Mouse (Mus musculus) limb, embryonic 11.5 days (tissue): Measurements from ENCODE around the gene Fkbp4. TPM values are rescaled to one million over a fixed set of nuclear protein-coding genes. Genes with fewer than 3 reads are reported as not detected.

Source experiments
- ATAC-seq: fragments of 200-750 bp; cut with Nextera tagmentation; 2 replicates; pipeline ENCODE4 v1.8.0; 2017; ENCODE audit warnings: low read depth; ENCODE audit not compliant: insufficient number of reproducible peaks, low FRiP score, low TSS enrichment
- DNase-seq: peaks from one replicate; pipeline ENCODE4 v3.0.0-alpha.2; 2015; ENCODE audit warnings: low spot score
- H3K27ac ChIP-seq: fragments of 300-500 bp; sonication (generic); replicated peaks from 2 replicates; pipeline ENCODE4 v1.5.1; 2014; ENCODE audit warnings: low read depth, mild to moderate bottlenecking, low read length
- H3K27me3 ChIP-seq: fragments of 300-500 bp; sonication (generic); 2 replicates; pipeline ENCODE4 v1.6.1; 2014; ENCODE audit warnings: mild to moderate bottlenecking, low read length, mixed read lengths; ENCODE audit not compliant: control insufficient read depth, insufficient read depth
- H3K36me3 ChIP-seq: fragments of 300-500 bp; sonication (generic); 2 replicates; pipeline ENCODE4 v1.6.1; 2014; ENCODE audit warnings: mild to moderate bottlenecking, low read length, moderate library complexity, mixed read lengths; ENCODE audit not compliant: control insufficient read depth, insufficient read depth
- H3K4me1 ChIP-seq: fragments of 300-500 bp; sonication (generic); 2 replicates; pipeline ENCODE4 v1.6.1; 2014; ENCODE audit warnings: low read length, mixed read lengths; ENCODE audit not compliant: control insufficient read depth, insufficient read depth
- H3K4me2 ChIP-seq: fragments of 300-500 bp; sonication (generic); 2 replicates; pipeline ENCODE4 v1.6.1; 2014; ENCODE audit warnings: low read depth, mild to moderate bottlenecking, moderate library complexity; ENCODE audit not compliant: severe bottlenecking
- H3K4me3 ChIP-seq: fragments of 300-500 bp; sonication (generic); 2 replicates; pipeline ENCODE4 v1.5.1; 2014; ENCODE audit warnings: low read depth, low read length
- H3K9ac ChIP-seq: fragments of 300-500 bp; sonication (generic); 2 replicates; pipeline ENCODE4 v1.6.1; 2014; ENCODE audit warnings: mild to moderate bottlenecking, low read length
- H3K9me3 ChIP-seq: fragments of 300-500 bp; sonication (generic); 2 replicates; pipeline ENCODE4 v1.6.1; 2016; ENCODE audit warnings: low read length; ENCODE audit not compliant: control insufficient read depth
- WGBS: fragments of 180-500 bp; shearing (Covaris S2); extraction: QIAGEN DNeasy Blood & Tissue Kit; methylation state at CpG from one replicate; pipeline ENCODE4 v1.1.7; 2014; 5-methylcytosine and 5-hydroxymethylcytosine counted together
- polyA plus RNA-seq: library from polyadenylated mRNA; unstranded; fragments of >200 nt; fragmentation: Nextera tagmentation; extraction: Ambion mirVana; gene quantifications from 2 replicates; pipeline ENCODE4 v1.2.1, GENCODE M21; 2014

Fkbp4 gene
- polyA plus RNA-seq, 1 experiment from 2014 or later, result 671 TPM

- ATAC-seq (no peak), DNase-seq (no peak)
- Histone ChIP-seq H3K4me1 (0 out of 2 replicates have a peak, but pooled peaks cover 4% of the 10 kb centered on the region), H3K9me3 (no peaks in the 10 kb centered on the region), H3K9ac (no peak overlapping the region), H3K27me3 (no peaks in the 10 kb centered on the region), H3K36me3 (no peaks in the 10 kb centered on the region), H3K4me3 (no peak overlapping the region), H3K4me2 (no peak overlapping the region), H3K27ac (no peak overlapping the region)
- 86% methylated on average over 2 of the region's 2 CpGs for WGBS
Measured at GRCm38 (mm10) chr6:128421036-128421435, 17.4 kb downstream of the Fkbp4 start.

DNA sequence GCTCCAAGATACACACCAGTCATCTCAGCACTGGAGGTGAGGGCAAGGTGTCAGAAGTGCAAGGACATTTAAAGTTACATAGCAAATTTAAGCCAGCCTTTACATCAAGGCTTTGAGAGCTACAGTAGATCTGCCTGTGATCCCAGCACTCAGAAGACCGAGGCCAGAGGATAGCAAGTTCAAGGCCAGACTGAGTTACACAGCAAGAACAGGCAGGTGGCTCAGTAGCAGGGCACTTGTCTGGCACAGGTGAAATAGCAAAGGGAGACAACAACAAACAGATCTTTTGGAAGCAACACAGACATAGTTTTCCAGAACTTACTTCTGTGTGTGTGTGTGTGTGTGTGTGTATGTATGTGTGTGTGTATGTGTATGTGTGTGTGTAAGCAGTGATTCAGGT is 20.4 kb downstream of the Fkbp4 start:
- Histone ChIP-seq H3K4me1 (no peaks in the 10 kb centered on the region), H3K27ac (no peak overlapping the region), H3K9me3 (no peaks in the 10 kb centered on the region), H3K36me3 (peaks cover 4% of the 10 kb centered on the region; the same call in 1 of the 2 replicates), H3K9ac (no peak overlapping the region), H3K27me3 (no peaks in the 10 kb centered on the region), H3K4me3 (no peak overlapping the region), H3K4me2 (no peak overlapping the region)
- WGBS, result 94% methylated on average over 1 of the region's 1 CpGs
- no peak for DNase-seq
- no peak for ATAC-seq

DNA sequence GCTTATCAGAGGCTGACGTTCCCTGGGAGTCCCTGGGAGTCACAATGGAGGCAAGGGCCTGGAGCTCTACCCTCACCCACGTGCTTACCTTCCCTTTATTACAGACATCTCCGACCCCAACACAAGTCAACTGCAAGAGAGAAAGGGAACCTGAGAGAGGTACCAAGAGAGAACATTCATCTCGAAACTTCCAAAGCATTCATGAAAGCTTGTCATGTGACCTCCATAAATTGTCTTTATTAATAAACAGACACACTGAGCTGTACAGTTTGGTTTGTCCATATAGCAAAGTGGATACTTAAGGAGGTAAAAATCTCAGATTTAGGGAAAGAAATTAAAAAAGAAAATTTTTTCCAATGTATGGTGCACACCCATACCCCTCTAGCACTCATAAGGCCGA is 22.3 kb downstream of the Fkbp4 start:
- no peaks in the 10 kb centered on the region for H3K9me3 ChIP-seq
- no peaks in the 10 kb centered on the region for H3K27me3 ChIP-seq
- no peak overlapping the region for H3K27ac ChIP-seq
- ATAC-seq (no peak), DNase-seq (no peak)
- H3K36me3 ChIP-seq, result peaks cover 4% of the 10 kb centered on the region; the same call in 1 of the 2 replicates
- no peak overlapping the region for H3K4me2 ChIP-seq
- WGBS, result 89% methylated on average over 5 of the region's 5 CpGs
- no peak overlapping the region for H3K9ac ChIP-seq
- no peak overlapping the region for H3K4me3 ChIP-seq
- no peaks in the 10 kb centered on the region for H3K4me1 ChIP-seq

- Histone ChIP-seq H3K27ac (no peak overlapping the region), H3K9me3 (no peaks in the 10 kb centered on the region), H3K4me2 (no peak overlapping the region), H3K4me3 (no peak overlapping the region), H3K36me3 (peaks cover 18% of the 10 kb centered on the region), H3K4me1 (no peaks in the 10 kb centered on the region), H3K9ac (no peak overlapping the region), H3K27me3 (no peaks in the 10 kb centered on the region)
- peak; percentile 91 for DNase-seq
- WGBS, result 25% methylated on average over 3 of the region's 3 CpGs
- peak; percentile 46; the same call in 1 of the 2 replicates for ATAC-seq
Measured at GRCm38 (mm10) chr6:128411115-128411514, 27.4 kb downstream of the Fkbp4 start.

DNA sequence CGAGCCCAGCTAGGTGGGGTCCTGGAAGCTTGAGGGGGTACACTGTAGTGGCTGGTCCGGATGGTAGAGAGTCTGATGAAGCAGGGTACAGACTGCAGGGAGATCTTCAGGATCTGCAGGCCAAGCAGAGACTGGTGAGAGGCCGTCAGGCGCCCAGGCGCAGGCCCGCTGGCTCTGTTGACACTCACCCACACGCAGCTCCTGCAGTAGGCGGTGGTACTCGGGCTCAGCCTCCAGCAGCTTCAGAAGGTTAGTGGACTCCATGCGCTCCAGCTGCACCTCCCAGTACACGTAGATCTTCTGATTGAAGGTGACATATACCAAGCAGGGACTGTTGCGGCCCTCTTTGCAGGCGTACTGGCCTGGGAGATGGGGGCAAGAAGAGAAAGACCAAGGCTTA is 28.2 kb downstream of the Fkbp4 start:
- Histone ChIP-seq H3K9ac (no peak overlapping the region), H3K4me1 (no peaks in the 10 kb centered on the region), H3K36me3 (peaks cover 18% of the 10 kb centered on the region), H3K27ac (no peak overlapping the region), H3K4me3 (no peak overlapping the region), H3K27me3 (no peaks in the 10 kb centered on the region), H3K4me2 (no peak overlapping the region), H3K9me3 (no peaks in the 10 kb centered on the region)
- DNase-seq, result no peak
- 91% methylated on average over 13 of the region's 13 CpGs for WGBS
- no peak for ATAC-seq

- Histone ChIP-seq H3K36me3 (peaks cover 14% of the 10 kb centered on the region), H3K4me1 (no peaks in the 10 kb centered on the region), H3K27ac (no peak overlapping the region), H3K9ac (no peak overlapping the region), H3K27me3 (no peaks in the 10 kb centered on the region), H3K4me2 (no peak overlapping the region), H3K4me3 (no peak overlapping the region), H3K9me3 (no peaks in the 10 kb centered on the region)
- ATAC-seq, result no peak
- no peak for DNase-seq
- WGBS, result 87% methylated on average over 7 of the region's 7 CpGs
Measured at GRCm38 (mm10) chr6:128408544-128409125, 29.8 kb downstream of the Fkbp4 start.

DNA sequence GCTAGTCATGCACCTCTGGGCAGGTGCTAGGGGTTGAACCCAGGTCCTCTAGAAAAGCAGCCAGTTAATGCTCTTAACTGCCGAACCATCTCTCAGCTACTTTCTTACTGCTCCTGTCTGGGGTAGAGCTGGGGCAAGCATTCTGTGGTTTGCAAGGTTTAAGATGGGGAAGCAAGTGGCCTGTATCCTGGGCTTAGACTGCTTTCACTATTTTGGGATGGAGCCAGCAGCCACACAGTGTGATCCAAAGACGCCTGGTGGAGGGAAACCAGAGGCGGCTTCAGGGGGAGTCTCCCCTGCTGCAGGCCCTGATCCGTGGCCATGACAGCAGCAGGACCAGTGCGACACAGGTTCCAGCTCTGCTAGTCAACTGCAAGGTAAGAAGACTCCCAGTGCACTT is 33.8 kb downstream of the Fkbp4 start:
- Histone ChIP-seq H3K36me3 (peaks cover 12% of the 10 kb centered on the region), H3K9ac (no peak overlapping the region), H3K27ac (no peak overlapping the region), H3K27me3 (no peaks in the 10 kb centered on the region), H3K4me1 (0 out of 2 replicates have a peak, but pooled peaks cover 3% of the 10 kb centered on the region), H3K4me3 (no peak overlapping the region), H3K9me3 (no peaks in the 10 kb centered on the region), H3K4me2 (no peak overlapping the region)
- no peak for ATAC-seq
- 67% methylated on average over 5 of the region's 5 CpGs for WGBS
- no peak for DNase-seq

DNA sequence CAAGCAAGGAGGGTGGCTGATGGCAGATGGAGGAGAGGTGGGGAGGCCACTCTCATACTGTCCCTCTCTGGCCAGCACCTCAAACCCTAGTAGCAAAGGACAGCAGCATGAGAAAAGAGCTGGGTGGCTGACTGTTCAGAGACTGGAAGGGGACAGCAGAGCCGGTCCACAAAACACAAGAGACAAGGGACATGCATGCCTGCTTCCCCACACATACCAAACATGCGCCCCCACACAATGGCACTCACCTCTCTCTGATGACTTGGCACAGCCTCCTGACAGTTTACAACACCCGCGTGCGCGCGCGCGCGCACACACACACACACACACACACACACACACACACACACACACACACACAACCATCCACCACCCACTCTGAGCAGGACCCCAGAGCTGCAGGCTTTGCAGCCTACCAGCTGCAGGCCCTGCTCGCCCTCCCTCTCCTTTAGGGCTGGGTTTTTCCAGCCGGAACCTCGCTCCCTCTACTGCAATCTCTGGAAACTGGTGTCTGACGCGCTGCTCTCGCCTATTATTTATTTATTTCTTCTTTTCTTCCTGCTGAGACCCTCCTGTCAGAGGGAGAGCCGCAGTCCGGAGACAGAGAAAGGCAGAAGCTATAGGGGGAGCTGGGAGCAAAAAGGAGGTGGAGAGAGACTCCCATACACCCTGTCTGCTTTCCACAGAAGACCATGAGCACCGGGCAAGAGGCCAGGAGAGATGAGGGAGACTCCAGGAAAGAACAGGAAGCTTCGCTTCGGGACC is 38.9 kb downstream of the Fkbp4 start:
- peak overlapping the region; percentile 2; the same call in 1 of the 2 replicates for H3K9ac ChIP-seq
- no peaks in the 10 kb centered on the region for H3K36me3 ChIP-seq
- 55% methylated on average over 14 of the region's 21 CpGs for WGBS
- H3K27ac ChIP-seq, result no peak overlapping the region
- H3K27me3 ChIP-seq, result no peaks in the 10 kb centered on the region
- DNase-seq (peak; percentile 35), ATAC-seq (no peak)
- H3K4me1 ChIP-seq, result 0 out of 2 replicates have a peak, but pooled peaks cover 3% of the 10 kb centered on the region
- no peaks in the 10 kb centered on the region for H3K9me3 ChIP-seq
- H3K4me3 ChIP-seq, result no peak overlapping the region
- H3K4me2 ChIP-seq, result no peak overlapping the region
